Mouse (Mus musculus) intestine, postnatal 0 days (tissue): ENCODE results near the gene Padi1. TPM values are rescaled to one million over a fixed set of nuclear protein-coding genes. Genes with fewer than 3 reads are reported as not detected.

Source experiments
- ATAC-seq: fragments of 200-750 bp; cut with Nextera tagmentation; 2 replicates; pipeline ENCODE4 v1.8.0; 2017; ENCODE audit warnings: mild to moderate bottlenecking, moderate TSS enrichment, moderate library complexity
- H3K27ac ChIP-seq: fragments of 300-500 bp; sonication (generic); 2 replicates; pipeline ENCODE4 v1.5.1; 2014; ENCODE audit warnings: mild to moderate bottlenecking, low read depth, low read length, moderate library complexity
- H3K27me3 ChIP-seq: fragments of 300-500 bp; sonication (generic); replicated peaks from 2 replicates; pipeline ENCODE4 v1.6.1; 2014; ENCODE audit warnings: low read length, mixed read lengths; ENCODE audit not compliant: control insufficient read depth, insufficient read depth
- H3K36me3 ChIP-seq: fragments of 300-500 bp; sonication (generic); 2 replicates; pipeline ENCODE4 v1.6.1; 2014; ENCODE audit warnings: mild to moderate bottlenecking, moderate library complexity; ENCODE audit not compliant: control insufficient read depth, insufficient read depth
- H3K4me1 ChIP-seq: fragments of 300-500 bp; sonication (generic); replicated peaks from 2 replicates; pipeline ENCODE4 v1.6.1; 2014; ENCODE audit warnings: antibody characterized with exemption, low read length, mixed read lengths; ENCODE audit not compliant: control insufficient read depth, insufficient read depth
- H3K4me2 ChIP-seq: fragments of 300-500 bp; sonication (generic); replicated peaks from 2 replicates; pipeline ENCODE4 v1.6.1; 2014; ENCODE audit warnings: low read depth, mild to moderate bottlenecking, moderate library complexity
- H3K4me3 ChIP-seq: fragments of 300-500 bp; sonication (generic); 2 replicates; pipeline ENCODE4 v1.5.1; 2014; ENCODE audit warnings: low read depth, low read length
- H3K9ac ChIP-seq: fragments of 300-500 bp; sonication (generic); 2 replicates; pipeline ENCODE4 v1.6.1; 2014; ENCODE audit warnings: mild to moderate bottlenecking, low read depth, low read length
- H3K9me3 ChIP-seq: fragments of 300-500 bp; sonication (generic); 2 replicates; pipeline ENCODE4 v1.6.1; 2016; ENCODE audit warnings: mixed run types; ENCODE audit not compliant: control insufficient read depth
- CTCF ChIP-seq: sonication (generic); IDR thresholded peaks from 2 replicates; pipeline ENCODE4 v1.5.1; 2016; ENCODE audit warnings: low read depth, mild to moderate bottlenecking, control low read depth, antibody characterized with exemption, moderate library complexity
- WGBS: fragments of 180-500 bp; shearing (Covaris S2); extraction: QIAGEN DNeasy Blood & Tissue Kit; methylation state at CpG from one replicate; pipeline ENCODE4 v1.1.7; 2014; 5-methylcytosine and 5-hydroxymethylcytosine counted together
- polyA plus RNA-seq: library from polyadenylated mRNA; unstranded; fragments of >200 nt; fragmentation: Nextera tagmentation; extraction: Ambion mirVana; gene quantifications from 2 replicates; pipeline ENCODE4 v1.2.1, GENCODE M21; 2015

Padi1 gene
- polyA plus RNA-seq, 1 experiment from 2014 or later: 0.47 TPM

GRCm38 (mm10) chr4:140825942-140826341, 19.6 kb downstream of the Padi1 start:
- no peak overlapping the region for H3K4me3 ChIP-seq
- no peaks in the 10 kb centered on the region for H3K9me3 ChIP-seq
- H3K27me3 ChIP-seq: no peaks in the 10 kb centered on the region
- H3K4me2 ChIP-seq: no peak overlapping the region
- no peaks in the 10 kb centered on the region for H3K4me1 ChIP-seq
- no peak for TF ChIP-seq CTCF
- no peak for ATAC-seq
- no peaks in the 10 kb centered on the region for H3K36me3 ChIP-seq
- 60% methylated on average over 11 of the region's 11 CpGs for WGBS
- no peak overlapping the region for H3K27ac ChIP-seq
- no peak overlapping the region for H3K9ac ChIP-seq

GRCm38 (mm10) chr4:140821988-140822387, 23.6 kb downstream of the Padi1 start:
- 70% methylated on average over 5 of the region's 5 CpGs for WGBS

GRCm38 (mm10) chr4:140817413-140817812, 28.2 kb downstream of the Padi1 start:
- H3K9me3 ChIP-seq: no peaks in the 10 kb centered on the region
- no peaks in the 10 kb centered on the region for H3K27me3 ChIP-seq
- no peak overlapping the region for H3K9ac ChIP-seq
- H3K27ac ChIP-seq: no peak overlapping the region
- no peaks in the 10 kb centered on the region for H3K36me3 ChIP-seq
- peak; percentile 33 for TF ChIP-seq CTCF
- peaks cover 12% of the 10 kb centered on the region for H3K4me1 ChIP-seq
- 95% methylated on average over 8 of the region's 8 CpGs for WGBS
- ATAC-seq: no peak
- no peak overlapping the region for H3K4me3 ChIP-seq
- no peak overlapping the region for H3K4me2 ChIP-seq

More at GRCm38 (mm10) chr4:140821988-140822387, 23.6 kb downstream of the Padi1 start:
- ATAC-seq: no peak
- Histone ChIP-seq H3K9me3 (no peaks in the 10 kb centered on the region), H3K9ac (no peak overlapping the region), H3K27me3 (no peaks in the 10 kb centered on the region), H3K36me3 (no peaks in the 10 kb centered on the region), H3K27ac (no peak overlapping the region), H3K4me1 (peaks cover 2% of the 10 kb centered on the region), H3K4me2 (no peak overlapping the region), H3K4me3 (no peak overlapping the region)
- peak; percentile 71 for TF ChIP-seq CTCF

GRCm38 (mm10) chr4:140815996-140816917, 29.3 kb downstream of the Padi1 start:
- WGBS: 19% methylated on average over 10 of the region's 10 CpGs
- Histone ChIP-seq H3K4me3 (no peak overlapping the region), H3K27me3 (no peaks in the 10 kb centered on the region), H3K4me2 (0 out of 2 replicates have a peak overlapping the region, but pooled peaks have one; percentile 37), H3K9ac (no peak overlapping the region; the same call in 1 of the 2 replicates), H3K27ac (peak overlapping the region; percentile 36), H3K4me1 (peaks cover 12% of the 10 kb centered on the region), H3K36me3 (no peaks in the 10 kb centered on the region), H3K9me3 (no peaks in the 10 kb centered on the region)
- TF ChIP-seq CTCF: no peak
- peak; percentile 63 for ATAC-seq

GRCm38 (mm10) chr4:140815496-140815895, 30.1 kb downstream of the Padi1 start:
- WGBS: 55% methylated on average over 5 of the region's 5 CpGs
- H3K27ac ChIP-seq: peak overlapping the region; percentile 36; the same call in 1 of the 2 replicates
- TF ChIP-seq CTCF: no peak
- H3K27me3 ChIP-seq: no peaks in the 10 kb centered on the region
- no peak for ATAC-seq
- H3K4me1 ChIP-seq: peaks cover 12% of the 10 kb centered on the region
- no peak overlapping the region for H3K9ac ChIP-seq
- no peak overlapping the region for H3K4me3 ChIP-seq
- H3K4me2 ChIP-seq: no peak overlapping the region; the same call in 1 of the 2 replicates
- H3K9me3 ChIP-seq: no peaks in the 10 kb centered on the region
- H3K36me3 ChIP-seq: no peaks in the 10 kb centered on the region

GRCm38 (mm10) chr4:140814241-140815225, 31.0 kb downstream of the Padi1 start:
- 26% methylated on average over 36 of the region's 36 CpGs for WGBS
- 0 out of 2 replicates have a peak, but pooled peaks have one; percentile 50 for ATAC-seq

More at GRCm38 (mm10) chr4:140814241-140815225, 31.0 kb downstream of the Padi1 start:
- peak; percentile 77 for TF ChIP-seq CTCF
- H3K9me3 ChIP-seq: no peaks in the 10 kb centered on the region
- peak overlapping the region; percentile 45 for H3K9ac ChIP-seq
- H3K4me3 ChIP-seq: peak overlapping the region; percentile 46
- peak overlapping the region; percentile 78 for H3K4me2 ChIP-seq
- peaks cover 12% of the 10 kb centered on the region for H3K4me1 ChIP-seq
- no peaks in the 10 kb centered on the region for H3K36me3 ChIP-seq
- peak overlapping the region; percentile 79 for H3K27ac ChIP-seq
- H3K27me3 ChIP-seq: peaks cover 1% of the 10 kb centered on the region; the same call in 1 of the 2 replicates
